Mouse (Mus musculus) thymus, postnatal 36 days (tissue): Measurements from ENCODE around the gene Camk1d.

Experiments
- DNase-seq, 2 experiments: peaks; one replicate each; pipeline ENCODE4 v3.0.0; 2022; ENCODE audit warnings: mixed read lengths in 2 of 2

The Camk1d gene

GRCm38 (mm10) chr2:5656326-5656725, 58.0 kb downstream of the Camk1d start:
- no peak for DNase-seq

- no peak for DNase-seq
These were observed 62.2 kb downstream of the Camk1d start for GRCm38 (mm10) chr2:5652071-5652470.

GRCm38 (mm10) chr2:5651285-5651870, 62.9 kb downstream of the Camk1d start:
- DNase-seq: peak; percentile 49 to 73

GRCm38 (mm10) chr2:5649226-5649625, 65.1 kb downstream of the Camk1d start:
- no peak for DNase-seq

- DNase-seq: no peak
These were observed 65.6 kb downstream of the Camk1d start for GRCm38 (mm10) chr2:5648764-5649163.

GRCm38 (mm10) chr2:5646322-5646721, 68.0 kb downstream of the Camk1d start:
- no peak for DNase-seq

GRCm38 (mm10) chr2:5645584-5645983, 68.7 kb downstream of the Camk1d start:
- DNase-seq: no peak

- DNase-seq: peak in 1 of 2 experiments; percentile 26
These were observed 70.4 kb downstream of the Camk1d start for GRCm38 (mm10) chr2:5643937-5644336.

GRCm38 (mm10) chr2:5643226-5643625, 71.1 kb downstream of the Camk1d start:
- DNase-seq: peak; percentile 42 to 64

- DNase-seq: peak; percentile 69 to 80
These were observed 71.7 kb downstream of the Camk1d start for GRCm38 (mm10) chr2:5642624-5643023.

- no peak for DNase-seq
These were observed 72.6 kb downstream of the Camk1d start for GRCm38 (mm10) chr2:5641678-5642077.

- no peak for DNase-seq
These were observed 73.7 kb downstream of the Camk1d start for GRCm38 (mm10) chr2:5640586-5640985.

- no peak for DNase-seq
These were observed 77.2 kb downstream of the Camk1d start for GRCm38 (mm10) chr2:5636801-5637742.

GRCm38 (mm10) chr2:5632355-5632684, 82.0 kb downstream of the Camk1d start:
- no peak for DNase-seq

- no peak for DNase-seq
These were observed 82.5 kb downstream of the Camk1d start for GRCm38 (mm10) chr2:5631676-5632354.

- DNase-seq: no peak
These were observed 83.6 kb downstream of the Camk1d start for GRCm38 (mm10) chr2:5630710-5631109.

GRCm38 (mm10) chr2:5624379-5624778, 89.9 kb downstream of the Camk1d start:
- DNase-seq: no peak

- DNase-seq: no peak
These were observed 95.9 kb downstream of the Camk1d start for GRCm38 (mm10) chr2:5618361-5618896.

- DNase-seq: no peak
These were observed 99.4 kb downstream of the Camk1d start for GRCm38 (mm10) chr2:5614896-5615295.

GRCm38 (mm10) chr2:5614308-5614705, 100.0 kb downstream of the Camk1d start:
- DNase-seq: no peak

GRCm38 (mm10) chr2:5613651-5614307, 100.5 kb downstream of the Camk1d start:
- DNase-seq: peak; percentile 52 to 67

- DNase-seq: no peak
These were observed 102.7 kb downstream of the Camk1d start for GRCm38 (mm10) chr2:5611601-5612000.

GRCm38 (mm10) chr2:5610521-5610920, 103.8 kb downstream of the Camk1d start:
- no peak for DNase-seq
